Mouse (Mus musculus) spleen, adult 2 months (tissue): Measurements from ENCODE around the gene Nsf. TPM values are rescaled to one million over a fixed set of nuclear protein-coding genes. Genes with fewer than 3 reads are reported as not detected.

Source experiments
- DNase-seq, 2 experiments: peaks; one replicate each; pipeline versions ENCODE4 v3.0.0 to v3.0.0-alpha.2; 2012 to 2021; ENCODE audit warnings: low spot score in 2 of 2, low read depth in 1 of 2
- H3K27ac ChIP-seq: fragments of 200-500 bp; 2 replicates; pipeline ENCODE4 v1.5.1; 2012; ENCODE audit warnings: low read length, inconsistent platforms; ENCODE audit not compliant: insufficient read depth
- H3K27me3 ChIP-seq: fragments of 200-500 bp; 2 replicates; pipeline ENCODE4 v1.6.1; 2012; ENCODE audit warnings: mild to moderate bottlenecking, moderate library complexity, low read length, inconsistent platforms; ENCODE audit not compliant: control insufficient read depth, insufficient read depth
- H3K36me3 ChIP-seq: fragments of 200-500 bp; 2 replicates; pipeline ENCODE4 v1.6.1; 2012; ENCODE audit warnings: mild to moderate bottlenecking, low read length, inconsistent platforms; ENCODE audit not compliant: control insufficient read depth, insufficient read depth
- H3K4me1 ChIP-seq: fragments of 200-500 bp; 2 replicates; pipeline ENCODE4 v1.6.1; 2011; ENCODE audit warnings: inconsistent platforms; ENCODE audit not compliant: control insufficient read depth, insufficient read depth, insufficient read length
- H3K4me3 ChIP-seq: fragments of 200-500 bp; 2 replicates; pipeline ENCODE4 v1.5.1; 2011; ENCODE audit warnings: mild to moderate bottlenecking, inconsistent platforms; ENCODE audit not compliant: insufficient read depth, insufficient read length; ENCODE audit errors: extremely low read depth
- CTCF ChIP-seq: fragments of 200-500 bp; IDR thresholded peaks from 2 replicates; pipeline ENCODE4 v1.5.1; 2011; ENCODE audit warnings: mild to moderate bottlenecking, inconsistent platforms; ENCODE audit not compliant: insufficient read depth, insufficient read length, insufficient replicate concordance; ENCODE audit errors: extremely low read depth
- POLR2A ChIP-seq: fragments of 200-500 bp; IDR thresholded peaks from 2 replicates; pipeline ENCODE4 v1.6.1; 2011; ENCODE audit warnings: low read depth, low read length, inconsistent platforms
- WGBS: fragments of 180-500 bp; shearing (Covaris S2); methylation state at CpG from one replicate; pipeline ENCODE4 v1.1.7; 2018; 5-methylcytosine and 5-hydroxymethylcytosine counted together
- polyA plus RNA-seq: library from polyadenylated mRNA; depleted of rRNA; stranded (reverse); fragments of >200 nt; gene quantifications from 2 replicates; pipeline ENCODE4 v1.2.3, GENCODE M21; 2012

Nsf gene
- polyA plus RNA-seq, 1 experiment: 36.8 TPM

- Histone ChIP-seq H3K27me3 (peaks cover 6% of the 10 kb centered on the region), H3K27ac (no peak overlapping the region), H3K4me3 (no peak overlapping the region), H3K4me1 (no peaks in the 10 kb centered on the region; the same call in 1 of the 2 replicates), H3K36me3 (no peaks in the 10 kb centered on the region)
- no peak for TF ChIP-seq CTCF
- TF ChIP-seq POLR2A: no peak
- DNase-seq: no peak
- 28% methylated on average over 12 of the region's 12 CpGs for WGBS
These were observed 143.2 kb downstream of the Nsf start for GRCm38 (mm10) chr11:103810631-103811030.

GRCm38 (mm10) chr11:103809611-103810598 is 144.0 kb downstream of the Nsf start:
- Histone ChIP-seq H3K4me3 (no peak overlapping the region), H3K27me3 (peaks cover 6% of the 10 kb centered on the region), H3K27ac (no peak overlapping the region), H3K4me1 (no peaks in the 10 kb centered on the region; the same call in 1 of the 2 replicates), H3K36me3 (no peaks in the 10 kb centered on the region)
- DNase-seq: no peak
- 2% methylated on average over 77 of the region's 107 CpGs for whole genome bisulfite sequencing
- no peak for TF ChIP-seq POLR2A
- no peak for TF ChIP-seq CTCF

GRCm38 (mm10) chr11:103808771-103809610 is 144.9 kb downstream of the Nsf start:
- DNase-seq: no peak
- 17% methylated on average over 29 of the region's 29 CpGs for WGBS
- no peak overlapping the region for H3K4me3 ChIP-seq
- no peaks in the 10 kb centered on the region; the same call in 1 of the 2 replicates for H3K4me1 ChIP-seq
- H3K27me3 ChIP-seq: peaks cover 6% of the 10 kb centered on the region
- TF ChIP-seq CTCF: no peak
- TF ChIP-seq POLR2A: no peak
- H3K27ac ChIP-seq: no peak overlapping the region
- no peaks in the 10 kb centered on the region for H3K36me3 ChIP-seq

GRCm38 (mm10) chr11:103807966-103808365 is 145.9 kb downstream of the Nsf start:
- H3K4me1 ChIP-seq: no peaks in the 10 kb centered on the region; the same call in 1 of the 2 replicates
- peaks cover 6% of the 10 kb centered on the region for H3K27me3 ChIP-seq
- DNase-seq: no peak
- WGBS: 49% methylated on average over 12 of the region's 12 CpGs
- no peak for TF ChIP-seq POLR2A
- TF ChIP-seq CTCF: no peak
- H3K36me3 ChIP-seq: no peaks in the 10 kb centered on the region
- H3K27ac ChIP-seq: no peak overlapping the region
- no peak overlapping the region for H3K4me3 ChIP-seq

GRCm38 (mm10) chr11:103804804-103805203 is 149.1 kb downstream of the Nsf start:
- Histone ChIP-seq H3K4me1 (no peaks in the 10 kb centered on the region), H3K36me3 (no peaks in the 10 kb centered on the region), H3K4me3 (no peak overlapping the region), H3K27ac (no peak overlapping the region), H3K27me3 (peaks cover 3% of the 10 kb centered on the region)
- no peak for DNase-seq
- no peak for TF ChIP-seq POLR2A
- no peak for TF ChIP-seq CTCF
- 84% methylated on average over 4 of the region's 4 CpGs for whole genome bisulfite sequencing

GRCm38 (mm10) chr11:103804126-103804525 is 149.7 kb downstream of the Nsf start:
- TF ChIP-seq POLR2A: no peak
- Histone ChIP-seq H3K27me3 (peaks cover 3% of the 10 kb centered on the region), H3K36me3 (no peaks in the 10 kb centered on the region), H3K27ac (no peak overlapping the region), H3K4me3 (no peak overlapping the region), H3K4me1 (no peaks in the 10 kb centered on the region)
- no peak for DNase-seq
- 88% methylated on average over 11 of the region's 11 CpGs for WGBS
